Comparison of ENCODE assay signal across 22 mouse cellular contexts in the genomic region with DNA sequence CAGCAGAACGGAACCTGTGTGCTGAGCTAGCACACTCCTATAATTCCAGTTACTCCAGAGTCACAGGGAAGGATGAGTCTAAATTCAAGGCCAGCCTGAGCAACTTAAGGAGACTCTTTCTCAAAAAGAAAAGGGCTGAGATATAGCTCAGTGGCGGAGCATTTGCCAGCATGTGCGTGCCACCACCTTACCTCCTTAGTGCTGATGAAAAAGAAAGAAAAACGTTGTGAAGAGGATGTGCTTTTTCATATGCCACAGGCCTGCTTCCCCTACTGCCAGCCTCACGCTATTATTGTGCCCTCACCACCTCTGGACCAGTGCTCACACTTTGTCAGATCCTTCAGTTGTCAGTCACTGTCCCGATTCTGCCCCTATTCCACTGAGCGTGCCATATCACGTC. TPM values are rescaled to one million over a fixed set of nuclear protein-coding genes. Genes with fewer than 3 reads are reported as not detected.
DNase-seq lines count a peak whose midpoint lies in the region; ATAC-seq lines count a peak whose summit lies in the region.
"Had no signal": no experiment of that assay in that cellular context is flagged by ENCODE, and none has a peak within 500 bp of the region (broad histone marks: within the 10 kb centered on the region; RNA-seq: fewer than 3 reads in every experiment).

No protein-coding gene starts in this region.

- H3K27ac ChIP-seq in forebrain, embryonic 13.5 days = peak overlapping the region; percentile 31; the same call in 1 of the 2 replicates
- no peak overlapping the region for H3K27ac ChIP-seq in forebrain, embryonic 11.5 days (ENCODE audit: low read depth, low read length)
- H3K27ac ChIP-seq in macrophage = peak overlapping the region; percentile 92
- no peak overlapping the region for H3K27ac ChIP-seq in intestine, embryonic 15.5 days
- H3K27ac ChIP-seq: embryonic facial prominence, embryonic 13.5 days; midbrain, embryonic 10.5 days had no signal

- no peaks in the 10 kb centered on the region for H3K36me3 ChIP-seq in forebrain, embryonic 13.5 days (ENCODE audit: poor library complexity, severe bottlenecking)
- no peaks in the 10 kb centered on the region for H3K36me3 ChIP-seq in forebrain, embryonic 11.5 days (ENCODE audit: control insufficient read depth, insufficient read depth, low read length)
- H3K36me3 ChIP-seq in megakaryocyte, embryonic 14.5 days (replicated peaks; ENCODE audit: low read length) = peaks cover 28% of the 10 kb centered on the region
- H3K36me3 ChIP-seq in macrophage (ENCODE audit: inconsistent target) = no peaks in the 10 kb centered on the region
- H3K36me3 ChIP-seq in intestine, embryonic 15.5 days = no peaks in the 10 kb centered on the region
- H3K36me3 ChIP-seq: embryonic facial prominence, embryonic 13.5 days; forebrain, embryonic 12.5 days; heart, embryonic 12.5 days; hindbrain, embryonic 13.5 days; midbrain, embryonic 10.5 days had no signal

- H3K27me3 ChIP-seq in forebrain, embryonic 13.5 days = no peaks in the 10 kb centered on the region
- H3K27me3 ChIP-seq in forebrain, embryonic 11.5 days (ENCODE audit: control insufficient read depth, insufficient read depth, low read length) = no peaks in the 10 kb centered on the region
- H3K27me3 ChIP-seq in megakaryocyte, embryonic 14.5 days (replicated peaks) = no peaks in the 10 kb centered on the region
- no peaks in the 10 kb centered on the region for H3K27me3 ChIP-seq in intestine, embryonic 15.5 days (replicated peaks)
- H3K27me3 ChIP-seq: CH12.LX; embryonic facial prominence, embryonic 13.5 days; forebrain, embryonic 12.5 days; heart, embryonic 12.5 days had no signal

- H3K4me3 ChIP-seq in forebrain, embryonic 13.5 days = no peak overlapping the region
- H3K4me3 ChIP-seq in forebrain, embryonic 11.5 days (ENCODE audit: low read depth, low read length) = no peak overlapping the region
- peak overlapping the region; percentile 56 for H3K4me3 ChIP-seq in megakaryocyte, embryonic 14.5 days (replicated peaks)
- no peak overlapping the region for H3K4me3 ChIP-seq in macrophage (ENCODE audit: inconsistent target)
- H3K4me3 ChIP-seq in intestine, embryonic 15.5 days (replicated peaks) = no peak overlapping the region
- H3K4me3 ChIP-seq: embryonic facial prominence, embryonic 13.5 days; erythroblast, embryonic 14.5 days; forebrain, embryonic 12.5 days; heart, embryonic 12.5 days; hindbrain, embryonic 13.5 days; layer of hippocampus, adult 2 months; midbrain, embryonic 10.5 days; myocyte had no signal

- WGBS in forebrain, embryonic 13.5 days = 77% methylated on average over 8 of the region's 8 CpGs
- WGBS in forebrain, embryonic 11.5 days = 85% methylated on average over 8 of the region's 8 CpGs
- WGBS in macrophage (ENCODE audit: missing documents) = 54% methylated on average over 8 of the region's 8 CpGs
- WGBS in intestine, embryonic 15.5 days = 78% methylated on average over 8 of the region's 8 CpGs

- no peak for ATAC-seq in forebrain, embryonic 13.5 days
- no peak for ATAC-seq in forebrain, embryonic 11.5 days (replicated peaks; ENCODE audit: low FRiP score)
- no peak for ATAC-seq in megakaryocyte, adult 5-6 weeks (ENCODE audit: poor library complexity, severe bottlenecking)
- ATAC-seq in activated CD4-positive, CD25-positive, alpha-beta regulatory T cell, adult 4 months = peak; percentile 5
- ATAC-seq in intestine, embryonic 15.5 days = no peak

- H3K4me2 ChIP-seq in forebrain, embryonic 13.5 days = no peak overlapping the region
- no peak overlapping the region for H3K4me2 ChIP-seq in forebrain, embryonic 11.5 days (ENCODE audit: low read depth, low read length, severe bottlenecking)
- no peak overlapping the region for H3K4me2 ChIP-seq in intestine, embryonic 15.5 days (replicated peaks)
- H3K4me2 ChIP-seq: embryonic facial prominence, embryonic 13.5 days; forebrain, embryonic 12.5 days; heart, embryonic 12.5 days; hindbrain, embryonic 13.5 days had no signal

- H3K9me3 ChIP-seq in forebrain, embryonic 13.5 days (replicated peaks) = no peaks in the 10 kb centered on the region
- no peaks in the 10 kb centered on the region for H3K9me3 ChIP-seq in forebrain, embryonic 11.5 days (ENCODE audit: control insufficient read depth, low read length)
- no peaks in the 10 kb centered on the region for H3K9me3 ChIP-seq in megakaryocyte, embryonic 14.5 days
- no peaks in the 10 kb centered on the region for H3K9me3 ChIP-seq in intestine, embryonic 15.5 days
- H3K9me3 ChIP-seq: embryonic facial prominence, embryonic 13.5 days; forebrain, embryonic 12.5 days; heart, embryonic 12.5 days; hindbrain, embryonic 13.5 days; midbrain, embryonic 10.5 days had no signal

- H3K9ac ChIP-seq in forebrain, embryonic 13.5 days = no peak overlapping the region
- no peak overlapping the region for H3K9ac ChIP-seq in forebrain, embryonic 11.5 days (ENCODE audit: low read length)
- no peak overlapping the region for H3K9ac ChIP-seq in intestine, embryonic 15.5 days
- H3K9ac ChIP-seq: embryonic facial prominence, embryonic 13.5 days; forebrain, embryonic 12.5 days; heart, embryonic 12.5 days; hindbrain, embryonic 13.5 days had no signal

- H3K4me1 ChIP-seq in forebrain, embryonic 13.5 days = peaks cover 21% of the 10 kb centered on the region
- H3K4me1 ChIP-seq in forebrain, embryonic 11.5 days (replicated peaks; ENCODE audit: control insufficient read depth, insufficient read depth, low read length) = peaks cover 12% of the 10 kb centered on the region
- peaks cover 80% of the 10 kb centered on the region for H3K4me1 ChIP-seq in megakaryocyte, embryonic 14.5 days
- H3K4me1 ChIP-seq in intestine, embryonic 15.5 days (replicated peaks) = peaks cover 8% of the 10 kb centered on the region; the same call in 1 of the 2 replicates

- no peak for DNase-seq in forebrain, embryonic 11.5 days (ENCODE audit: low spot score)
- no peak for DNase-seq in layer of hippocampus, adult 8-10 months (ENCODE audit: low spot score in 2 of 2)
- DNase-seq: cerebellum, adult 11-12 months; cerebellum, adult 9-11 months; embryo, embryonic 11 days; heart, postnatal 4 days; layer of hippocampus, postnatal 36 days had no signal

- no peaks in the 10 kb centered on the region for H3K79me2 ChIP-seq in macrophage (ENCODE audit: inconsistent target)

RNA-seq across cellular contexts. Expression of a gene that starts 37.7 kb away (rescaled TPM):
- polyA plus RNA-seq in forebrain, embryonic 13.5 days (2015; fragmentation: Nextera tagmentation; extraction: Ambion mirVana) = 38.6 and 39.1 TPM in 2 replicates
- polyA plus RNA-seq in forebrain, embryonic 11.5 days (2014; fragmentation: Nextera tagmentation; extraction: Ambion mirVana) = 42.2 and 44.8 TPM in 2 replicates
- 0.77 and 2.0 TPM in 2 replicates for polyA plus RNA-seq in megakaryocyte, embryonic 14.5 days (2012; ENCODE audit: insufficient read depth, low replicate concordance)
- total RNA-seq in megakaryocyte, adult 5-6 weeks (2015) = 47.5 and 49.2 TPM in 2 replicates
- 89.7 and 96.1 TPM in 2 replicates for total RNA-seq in megakaryocyte, adult 5-6 weeks (2017)
- 10 to 100 TPM; 58.5 to 73.1 TPM for polyA plus RNA-seq in activated CD4-positive, CD25-positive, alpha-beta regulatory T cell, adult 4 months (2017; shearing (Covaris generic))
- 100 to 1,000 TPM; 135 to 424 (median 190) TPM for total RNA-seq in macrophage (2018; cell fraction: chromatin; rRNA removed)
- total RNA-seq in macrophage (2018; cell fraction: cytosol; rRNA removed) = 10 to 100 TPM; 25.2 to 65.7 (median 46.8) TPM
- 100 to 1,000 TPM in 25 of 26 experiments, 10 to 100 TPM in 1; 94.9 to 369 (median 125) TPM for total RNA-seq in macrophage (2018; cell fraction: nucleus; rRNA removed)
- 30.4 to 33.6 TPM (median 31.3 TPM) in 3 replicates for polyA plus RNA-seq in macrophage (2018)
- 31.1 and 32.2 TPM in 2 replicates for polyA plus RNA-seq in intestine, embryonic 15.5 days (2015; fragmentation: Nextera tagmentation; extraction: Ambion mirVana)
- total RNA-seq in layer of hippocampus, adult 8-10 months (2022) = 10 to 100 TPM; 76.0 to 86.8 (median 83.3) TPM

Comparison
In these comparisons a context has a peak if more than half of its experiments do, and no peak if none do; other contexts are left out.
1. H3K27ac ChIP-seq: peak in forebrain, embryonic 13.5 days (single experiment) and macrophage (single experiment); none in forebrain, embryonic 11.5 days (single experiment) and intestine, embryonic 15.5 days (single experiment).
2. RNA of a gene that starts 37.7 kb away (polyA plus RNA-seq): 58.5 to 73.1 TPM in activated CD4-positive, CD25-positive, alpha-beta regulatory T cell, adult 4 months, 42.2 to 44.8 TPM in forebrain, embryonic 11.5 days, 38.6 to 39.1 TPM in forebrain, embryonic 13.5 days, 31.1 to 32.2 TPM in intestine, embryonic 15.5 days and 30.4 to 33.6 TPM in macrophage; 0.77 to 2.0 TPM in megakaryocyte, embryonic 14.5 days; every median in the first group is over 10 times any median in the second.